Mouse (Mus musculus): ENCODE data around the gene Ccdc40.
"Not testable (repeated sequence)": the region's sequence is repeated elsewhere in the genome, so short reads cannot be mapped to it uniquely, and the experiment has no call there.

Gene Ccdc40

DNA sequence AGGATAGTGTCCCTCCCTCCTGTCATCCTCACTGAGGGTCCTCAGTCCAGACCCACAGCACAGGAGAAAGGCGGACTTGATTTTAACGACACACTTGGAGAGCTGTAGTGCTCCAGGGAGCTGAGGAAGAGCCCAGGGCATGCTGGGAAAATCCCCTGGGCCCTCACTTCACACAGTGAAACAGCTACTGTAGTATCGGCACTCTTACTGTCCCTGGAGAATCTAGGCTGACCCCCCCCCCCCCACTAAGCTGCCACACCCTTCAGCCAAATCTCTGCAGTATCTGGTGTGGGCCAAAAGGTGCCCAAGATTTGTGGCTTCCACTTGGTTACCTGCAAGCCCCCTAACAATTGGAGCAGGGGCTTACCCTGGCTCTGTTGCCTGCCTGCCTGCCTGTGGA is 8.6 kb downstream of the Ccdc40 start:
- DNase-seq (ENCODE audit: low read depth, low spot score) = no peak

GRCm38 (mm10) chr11:119237568-119238304 is 9.4 kb downstream of the Ccdc40 start:
- peak; percentile 75 for DNase-seq (ENCODE audit: low read depth, low spot score)

DNA sequence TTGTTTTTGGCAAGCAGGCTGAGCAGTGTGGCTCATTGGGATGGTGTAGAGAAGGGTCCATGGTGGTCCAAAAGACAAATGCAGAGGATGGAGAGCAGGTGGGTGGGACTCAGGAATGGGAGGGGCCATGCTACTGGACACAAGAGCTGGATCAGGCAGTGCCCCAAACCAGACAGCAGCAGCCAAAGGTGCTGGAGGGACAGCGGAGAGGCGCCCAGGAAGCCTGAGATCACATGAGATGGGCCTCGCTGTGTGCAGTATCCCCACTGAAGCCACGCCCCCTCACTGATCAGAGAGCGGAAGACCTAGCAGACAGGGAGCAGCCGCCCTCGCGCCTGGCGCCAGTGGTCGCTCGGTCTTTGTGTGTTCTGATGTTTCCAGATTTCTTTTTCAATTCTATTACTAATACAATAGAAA is 9.9 kb downstream of the Ccdc40 start:
- DNase-seq (ENCODE audit: low read depth, low spot score) = peak; percentile 89

DNA sequence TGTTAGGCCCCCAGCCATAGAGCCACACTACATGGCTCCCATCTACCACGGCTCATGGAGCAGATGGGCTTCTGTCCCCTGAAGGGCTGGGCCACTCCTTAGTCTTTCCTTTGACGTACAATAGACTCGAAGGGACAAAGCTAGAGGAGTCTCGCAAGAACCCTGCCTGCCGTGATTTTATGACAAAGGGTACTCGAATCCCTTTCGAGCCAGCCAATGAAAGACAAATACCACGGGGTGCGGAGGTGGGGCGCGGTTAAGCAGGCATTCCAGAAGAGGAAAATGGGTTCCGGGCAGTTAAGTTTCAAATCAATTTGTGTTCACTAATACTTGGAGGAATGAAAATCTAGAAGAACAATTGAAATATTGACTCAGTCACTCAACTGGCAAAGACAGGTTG is 11.1 kb downstream of the Ccdc40 start:
- DNase-seq (ENCODE audit: low read depth, low spot score) = no peak

DNA sequence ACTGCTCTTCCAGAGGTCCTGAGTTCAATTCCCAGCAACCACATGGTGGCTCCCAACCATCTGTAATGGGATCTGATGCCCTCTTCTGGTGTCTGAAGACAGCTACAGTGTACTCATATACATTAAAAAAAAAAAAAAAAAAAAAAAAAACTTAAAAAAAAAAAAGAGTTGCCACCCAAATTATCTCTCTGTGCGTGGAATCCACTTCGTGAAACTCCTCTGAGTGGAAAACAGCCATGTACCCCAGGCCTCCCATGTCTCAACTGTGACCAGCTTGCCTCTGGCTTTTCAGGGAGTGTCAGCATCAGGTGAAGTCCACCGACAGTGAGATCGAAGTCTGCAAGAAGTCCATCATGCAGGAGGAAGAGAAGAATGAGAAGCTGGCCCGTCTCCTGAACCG is 17.2 kb downstream of the Ccdc40 start:
- not testable (repeated sequence) for DNase-seq (ENCODE audit: low read depth, low spot score)

GRCm38 (mm10) chr11:119249011-119249410 is 20.6 kb downstream of the Ccdc40 start:
- peak; percentile 75 for DNase-seq (ENCODE audit: low read depth, low spot score)

GRCm38 (mm10) chr11:119250998-119251397 is 22.6 kb downstream of the Ccdc40 start:
- no peak for DNase-seq (ENCODE audit: low read depth, low spot score)

GRCm38 (mm10) chr11:119252854-119253541 is 24.6 kb downstream of the Ccdc40 start:
- DNase-seq (ENCODE audit: low read depth, low spot score) = peak; percentile 79

- DNase-seq (ENCODE audit: low read depth, low spot score) = not testable (repeated sequence)
These were observed 28.2 kb downstream of the Ccdc40 start for GRCm38 (mm10) chr11:119256557-119256956.

DNA sequence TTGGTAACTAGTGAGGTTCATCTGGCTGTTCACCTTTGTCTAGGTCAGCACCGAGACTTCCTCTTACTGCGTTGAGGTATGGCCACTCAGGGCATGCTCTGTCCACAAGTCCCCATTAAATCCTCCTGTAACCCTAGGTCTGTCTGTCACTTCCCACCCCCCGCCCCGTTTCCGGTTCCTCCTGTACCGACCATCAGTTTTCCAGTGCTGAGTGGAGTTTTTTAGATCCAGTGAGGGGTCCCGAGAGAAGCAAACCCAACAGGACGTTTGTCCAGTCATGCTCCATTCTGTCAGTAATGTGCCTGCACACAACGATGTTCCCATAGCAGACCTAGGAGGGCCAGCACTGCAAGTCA is 29.8 kb downstream of the Ccdc40 start:
- no peak for DNase-seq (ENCODE audit: low read depth, low spot score)

DNA sequence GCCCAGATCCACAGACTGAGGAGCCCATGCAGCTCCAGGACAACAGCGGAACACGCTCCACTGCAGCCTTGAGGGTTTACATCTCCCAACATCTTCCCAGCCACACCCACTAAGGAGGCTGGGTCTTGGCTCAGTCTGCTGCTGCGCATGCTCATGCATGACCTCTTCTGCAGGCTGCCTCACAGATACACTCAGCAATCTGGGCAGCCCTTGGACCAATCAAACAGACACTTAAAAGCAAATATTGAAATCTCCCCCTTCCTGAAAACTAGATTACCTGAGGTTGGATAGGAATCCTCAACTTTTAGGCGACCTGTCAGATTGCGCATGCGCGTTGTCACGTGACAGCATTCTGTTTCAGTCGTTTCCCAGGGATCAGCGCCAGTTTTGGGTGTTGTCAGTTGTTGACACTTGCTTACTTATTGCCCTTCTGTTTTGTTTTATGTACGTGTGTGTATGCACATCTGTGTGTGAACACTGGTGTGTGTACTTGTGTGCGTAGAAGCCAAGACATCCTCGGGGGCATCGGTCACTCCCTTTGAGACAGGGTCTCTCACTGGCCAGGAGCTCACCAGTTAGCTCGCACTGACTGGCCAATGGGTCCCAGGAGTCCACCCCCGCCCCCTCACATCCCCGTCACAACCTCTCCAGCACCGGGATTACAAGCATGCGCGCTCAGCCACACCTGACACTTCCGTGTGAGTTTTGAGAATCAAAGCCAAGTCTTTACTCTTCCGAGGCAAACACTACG is 30.4 kb downstream of the Ccdc40 start:
- DNase-seq (ENCODE audit: low read depth, low spot score) = peak; percentile 71

DNA sequence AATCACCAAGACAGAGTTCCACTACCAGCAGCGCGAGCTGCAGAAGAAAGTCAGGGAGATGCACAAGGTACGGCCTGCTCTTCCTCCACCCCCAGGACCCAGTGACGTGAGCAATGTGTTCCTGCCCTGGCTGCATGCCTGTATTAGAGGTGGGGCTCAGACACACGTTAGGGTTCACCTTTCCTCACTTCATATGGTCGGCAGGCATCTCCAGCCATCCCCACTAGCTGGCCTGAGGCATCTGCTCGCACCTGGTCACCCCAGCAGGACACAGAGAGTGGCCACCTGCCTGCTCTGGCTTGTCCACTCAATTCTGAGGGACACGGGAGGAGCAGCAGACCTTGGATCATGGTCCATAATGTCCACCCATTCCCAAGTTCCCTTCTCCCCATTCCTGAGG is 31.6 kb downstream of the Ccdc40 start:
- no peak for DNase-seq (ENCODE audit: low read depth, low spot score)

GRCm38 (mm10) chr11:119264413-119264812 is 36.0 kb downstream of the Ccdc40 start:
- no peak for DNase-seq (ENCODE audit: low read depth, low spot score)

- DNase-seq (ENCODE audit: low read depth, low spot score) = no peak
These were observed 37.4 kb downstream of the Ccdc40 start for GRCm38 (mm10) chr11:119265811-119266210.

DNA sequence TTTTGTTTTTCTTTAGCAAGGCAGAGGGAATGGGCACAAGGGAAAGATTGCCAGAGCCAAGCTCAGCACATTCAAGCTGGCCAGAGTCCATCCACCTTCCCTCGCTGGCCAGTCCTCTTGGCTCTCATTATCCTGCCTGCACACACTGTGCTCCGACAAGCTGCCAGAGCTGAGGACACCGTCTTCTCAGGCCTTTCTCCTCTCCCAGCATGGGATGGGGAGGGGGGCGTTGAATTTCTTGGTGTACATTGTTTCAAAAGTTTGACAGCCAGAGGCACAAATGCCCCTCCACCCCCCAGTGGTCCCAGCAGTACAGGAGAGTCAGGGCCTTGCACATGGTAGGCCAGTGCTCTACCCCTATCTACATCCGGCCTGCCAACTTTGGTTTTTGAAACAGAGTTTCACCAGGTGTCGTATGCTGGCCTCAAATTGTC is 38.9 kb downstream of the Ccdc40 start:
- DNase-seq (ENCODE audit: low read depth, low spot score) = no peak

GRCm38 (mm10) chr11:119267768-119268556 is 39.6 kb downstream of the Ccdc40 start, which contains the start of gene Gaa:
TSS of gene Gaa (plus strand) at chr11:119267887.
- peak; percentile 99 for DNase-seq (ENCODE audit: low read depth, low spot score)

- no peak for DNase-seq (ENCODE audit: low read depth, low spot score)
These were observed 40.3 kb downstream of the Ccdc40 start for GRCm38 (mm10) chr11:119268557-119269195.

- not testable (repeated sequence) for DNase-seq (ENCODE audit: low read depth, low spot score)
These were observed 44.1 kb downstream of the Ccdc40 start for GRCm38 (mm10) chr11:119272492-119272891.

DNA sequence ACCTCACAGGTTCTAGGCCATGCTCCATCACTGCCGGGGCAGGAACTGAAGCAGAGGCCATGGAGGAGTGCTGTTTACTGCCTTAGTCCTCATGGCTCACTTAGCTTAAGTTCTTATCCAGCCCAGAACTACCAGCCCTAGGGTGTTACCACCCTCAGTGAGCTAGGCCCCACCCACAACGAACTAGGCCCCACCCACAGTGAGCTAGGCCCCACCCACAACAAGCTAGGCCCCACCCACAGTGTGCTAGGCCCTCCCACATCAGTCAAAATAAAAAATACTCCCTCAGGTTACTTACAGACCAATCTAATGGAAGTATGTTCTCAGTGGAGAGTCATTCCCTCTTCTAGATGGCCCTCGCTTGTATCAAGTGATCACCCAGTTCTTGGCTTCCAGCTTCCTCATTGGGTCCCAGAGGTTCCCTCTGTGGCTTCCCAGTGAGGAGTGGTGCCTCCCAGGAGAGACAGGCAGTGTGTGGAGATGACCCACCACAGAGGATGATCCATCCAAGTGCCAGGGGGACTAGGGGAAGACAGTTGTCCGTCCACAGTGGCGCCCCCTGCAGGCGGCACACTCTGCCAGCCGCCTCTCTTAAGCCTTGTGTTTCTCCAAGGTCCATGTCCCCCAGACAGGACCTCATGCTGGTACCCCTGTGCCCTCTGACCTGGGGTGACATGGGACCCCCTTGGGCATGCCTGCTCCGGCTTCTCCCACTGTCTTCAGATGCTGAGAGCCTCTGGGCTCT is 45.0 kb downstream of the Ccdc40 start:
- DNase-seq (ENCODE audit: low read depth, low spot score) = peak; percentile 51

- no peak for DNase-seq (ENCODE audit: low read depth, low spot score)
These were observed 52.7 kb downstream of the Ccdc40 start for GRCm38 (mm10) chr11:119281030-119281429.

All from CD4-positive, CD25-positive, alpha-beta regulatory T cell, adult 2 months (primary cell).